Mouse (Mus musculus) adrenal gland, adult 2 months (tissue): ENCODE data around the gene Ugt1a8. TPM values are rescaled to one million over a fixed set of nuclear protein-coding genes. Genes with fewer than 3 reads are reported as not detected.
"Not testable (repeated sequence)": the region's sequence is repeated elsewhere in the genome, so short reads cannot be mapped to it uniquely, and the experiment has no call there.

Source experiments
- DNase-seq: peaks from one replicate; pipeline ENCODE4 v3.0.0; 2021
- polyA plus RNA-seq: library from polyadenylated mRNA; depleted of rRNA; stranded (reverse); fragments of >200 nt; gene quantifications from 2 replicates; pipeline ENCODE4 v1.2.3, GENCODE M21; 2012
- total RNA-seq, 2 experiments: library from RNA; stranded (reverse); gene quantifications; 2 replicates each; pipeline ENCODE4 v1.2.3; 2021

Gene Ugt1a8
- total and polyA plus RNA-seq, 3 experiments: not detected

GRCm38 (mm10) chr1:88109027-88109557 lies 21.5 kb downstream of the Ugt1a8 start:
- not testable (repeated sequence) for DNase-seq

- not testable (repeated sequence) for DNase-seq
These were observed 22.0 kb downstream of the Ugt1a8 start for GRCm38 (mm10) chr1:88109604-88110003.

DNA sequence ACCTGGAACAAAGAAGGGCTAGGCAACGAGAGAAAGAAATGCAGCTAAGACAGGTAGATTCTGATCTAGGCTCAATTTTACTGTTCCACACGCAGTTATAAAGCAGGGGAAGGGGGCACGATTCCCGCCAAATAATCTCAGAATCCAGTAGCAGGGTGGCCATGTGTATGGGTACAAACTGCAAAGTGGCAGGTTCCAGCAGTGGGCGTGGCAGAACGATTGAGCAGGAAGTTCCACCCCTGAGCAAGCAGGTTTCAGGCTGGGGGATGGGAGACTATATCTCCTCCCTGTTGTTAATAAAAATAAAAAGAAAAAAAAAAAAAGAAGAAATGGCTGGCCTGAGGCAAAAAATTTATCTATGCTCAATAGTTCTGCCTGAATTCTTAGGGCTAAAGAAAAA lies 25.2 kb downstream of the Ugt1a8 start:
- not testable (repeated sequence) for DNase-seq

GRCm38 (mm10) chr1:88120550-88120949 lies 32.9 kb downstream of the Ugt1a8 start:
- DNase-seq: not testable (repeated sequence)

GRCm38 (mm10) chr1:88121521-88121920 lies 33.9 kb downstream of the Ugt1a8 start:
- not testable (repeated sequence) for DNase-seq

- DNase-seq: not testable (repeated sequence)
These were observed 38.3 kb downstream of the Ugt1a8 start for GRCm38 (mm10) chr1:88125827-88126360.

GRCm38 (mm10) chr1:88129091-88129490 lies 41.5 kb downstream of the Ugt1a8 start:
- DNase-seq: peak; percentile 72

DNA sequence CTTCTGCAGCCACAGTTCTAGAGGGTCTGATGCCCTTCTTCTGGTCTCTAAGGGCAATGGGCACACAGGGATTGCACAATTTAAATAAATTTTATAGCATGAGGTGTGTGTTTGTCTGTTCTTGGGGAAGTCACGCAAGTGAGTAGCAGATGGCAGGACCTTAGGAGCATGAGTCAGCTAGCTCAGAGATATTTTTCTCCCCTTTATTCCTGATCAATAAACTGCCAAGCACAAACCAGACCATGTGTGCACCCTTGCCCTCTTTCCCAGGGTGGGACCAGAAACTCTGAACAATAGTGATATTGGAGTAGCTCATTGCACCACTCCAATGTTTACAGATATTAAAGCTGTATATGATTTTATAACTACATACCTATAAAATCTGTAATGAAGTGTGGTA lies 42.6 kb downstream of the Ugt1a8 start:
- not testable (repeated sequence) for DNase-seq

DNA sequence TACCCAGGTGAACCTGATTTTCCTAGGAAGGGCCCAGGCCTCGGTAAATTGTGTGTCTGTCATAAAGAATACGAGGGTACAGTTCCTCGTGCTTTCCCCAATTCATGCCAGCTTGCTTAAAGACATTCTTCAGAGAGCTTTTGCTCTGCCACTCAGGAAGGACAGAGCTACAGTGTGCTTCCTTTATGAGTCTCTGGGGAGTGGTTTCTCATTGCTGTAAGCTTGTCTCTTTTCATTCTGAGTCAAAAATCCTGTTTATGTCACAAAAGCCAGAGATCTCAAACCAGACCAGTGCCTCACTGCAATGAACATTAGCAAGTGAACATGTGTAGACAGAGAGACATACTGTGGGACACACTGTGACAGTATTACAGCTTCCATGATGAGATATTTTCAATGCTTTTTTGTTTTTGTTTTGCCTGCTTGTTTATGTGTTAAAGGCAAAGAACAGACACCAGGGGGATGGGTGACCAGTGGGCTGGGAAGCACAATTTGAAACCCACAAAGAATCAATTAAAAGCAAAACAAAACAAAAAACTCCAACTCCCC lies 46.4 kb downstream of the Ugt1a8 start:
- DNase-seq: no peak

GRCm38 (mm10) chr1:88134457-88135011 lies 46.9 kb downstream of the Ugt1a8 start, which contains the start of gene Ugt1a6a:
Gene Ugt1a6a, plus strand, starts transcription at chr1:88134809.
- DNase-seq: peak; percentile 66

GRCm38 (mm10) chr1:88135229-88135904 lies 47.8 kb downstream of the Ugt1a8 start:
- DNase-seq: peak; percentile 26

GRCm38 (mm10) chr1:88136646-88137045 lies 49.0 kb downstream of the Ugt1a8 start:
- no peak for DNase-seq

GRCm38 (mm10) chr1:88137264-88137663 lies 49.7 kb downstream of the Ugt1a8 start:
- DNase-seq: no peak

DNA sequence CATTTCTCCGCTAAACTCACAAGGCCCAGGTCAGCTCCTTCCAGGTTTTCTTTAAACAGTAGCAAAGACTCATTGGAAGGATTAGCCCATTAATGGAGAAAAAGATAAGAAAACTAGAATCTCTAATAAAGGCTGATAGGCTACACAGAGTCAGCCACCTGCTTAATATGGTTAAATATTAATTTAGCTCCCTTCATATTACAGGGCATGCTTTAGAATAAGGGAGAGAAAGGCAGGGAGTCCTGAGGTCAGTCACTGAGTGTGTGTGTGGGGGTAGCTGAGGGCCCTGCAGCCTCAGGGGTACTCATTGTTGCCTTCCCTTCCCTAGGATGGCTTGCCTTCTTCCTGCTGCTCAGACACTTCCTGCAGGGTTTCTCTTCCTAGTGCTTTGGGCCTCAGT lies 50.5 kb downstream of the Ugt1a8 start:
- no peak for DNase-seq

DNA sequence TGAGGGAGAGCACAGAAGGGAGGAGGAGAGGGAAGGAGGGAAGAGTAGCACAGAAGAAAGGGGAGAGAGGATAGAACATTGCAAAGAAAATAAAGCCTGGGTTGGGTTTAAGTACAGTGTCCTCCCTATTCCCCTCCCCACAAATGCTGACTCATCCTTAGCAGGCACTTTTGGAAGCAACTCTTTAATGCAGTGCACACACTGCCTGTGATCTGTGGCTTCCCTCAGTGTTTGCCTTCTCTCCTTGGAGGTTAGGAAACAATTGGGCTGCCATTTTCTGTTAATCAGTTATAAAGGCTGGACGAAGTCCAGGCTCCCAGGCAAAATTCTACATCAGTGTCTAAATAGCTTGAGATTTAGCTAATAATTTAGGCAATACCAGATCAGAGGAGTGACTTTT lies 52.9 kb downstream of the Ugt1a8 start:
- not testable (repeated sequence) for DNase-seq

DNA sequence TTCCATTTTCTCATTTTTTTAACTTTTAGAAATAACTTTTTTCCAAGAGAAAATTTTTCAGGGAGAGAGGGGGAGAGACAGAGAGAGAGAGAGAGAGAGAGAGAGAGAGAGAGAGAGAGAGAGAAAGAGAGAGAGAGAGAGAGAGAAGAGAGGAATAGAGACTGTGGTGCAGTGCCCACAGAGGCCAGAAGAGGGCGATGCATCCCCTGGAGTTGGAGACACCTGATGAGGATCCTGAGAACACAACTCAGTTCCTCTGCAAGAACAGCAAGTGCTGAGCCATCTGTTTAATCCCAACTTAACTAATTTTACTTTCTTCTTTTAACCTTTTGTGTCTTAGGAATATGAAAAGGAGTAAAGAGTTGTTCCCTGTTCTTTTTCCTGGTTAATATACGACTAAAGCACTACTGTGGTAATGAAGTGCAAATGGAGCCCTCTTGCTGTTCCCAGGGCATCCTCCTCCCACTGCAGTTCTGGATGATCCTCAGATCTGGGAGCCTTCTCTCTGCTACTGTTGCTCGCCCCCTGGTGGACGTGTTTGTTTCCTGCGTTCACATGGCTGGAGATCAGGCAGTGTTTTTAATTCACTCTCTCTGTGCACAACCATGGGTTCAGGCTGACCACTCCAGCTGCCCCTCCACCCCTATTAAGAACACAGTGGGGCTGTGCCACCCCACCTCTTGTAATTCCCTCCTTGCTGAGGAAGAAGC lies 56.5 kb downstream of the Ugt1a8 start:
- DNase-seq: peak; percentile 29

DNA sequence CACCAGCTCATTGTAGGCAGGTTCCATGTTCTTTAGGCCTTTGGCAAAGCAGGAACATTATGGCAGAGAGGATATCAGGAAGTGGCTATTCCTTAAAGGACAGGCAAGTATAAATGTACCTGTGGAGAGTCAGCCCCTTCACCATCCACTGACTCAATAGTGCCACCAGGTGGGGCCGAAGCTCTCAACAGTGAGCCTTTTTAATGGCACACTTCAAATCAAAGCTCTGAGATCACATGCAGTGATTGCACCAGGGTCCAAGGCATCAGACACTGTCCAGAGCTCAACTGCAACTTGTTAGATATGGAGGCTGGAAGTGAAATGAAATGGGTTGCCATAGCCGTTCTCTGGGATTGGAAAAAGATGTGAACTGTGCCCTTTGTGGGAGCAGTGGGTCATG lies 57.7 kb downstream of the Ugt1a8 start:
- DNase-seq: peak; percentile 28

DNA sequence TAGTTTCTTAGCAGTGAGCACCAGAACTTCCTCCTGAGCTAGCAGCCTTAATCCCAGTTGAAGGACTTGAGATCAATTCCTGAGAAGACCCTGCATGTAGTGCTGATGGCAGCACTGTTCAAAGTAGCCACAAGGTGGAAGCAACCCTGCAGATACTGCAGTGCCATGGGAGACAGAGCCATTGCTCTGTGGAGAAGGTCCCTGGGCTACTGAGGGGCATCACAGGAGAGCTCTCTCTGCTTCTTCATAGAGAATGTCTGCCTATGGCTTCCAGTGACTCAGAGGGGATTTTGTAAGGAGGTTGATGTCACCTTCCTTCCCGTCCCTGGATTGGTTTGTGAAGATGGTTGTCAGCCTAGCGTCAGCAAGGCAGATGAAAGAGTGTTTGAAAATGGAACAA lies 62.5 kb downstream of the Ugt1a8 start:
- DNase-seq: not testable (repeated sequence)

- DNase-seq: no peak
These were observed 70.8 kb downstream of the Ugt1a8 start for GRCm38 (mm10) chr1:88158430-88158829.

DNA sequence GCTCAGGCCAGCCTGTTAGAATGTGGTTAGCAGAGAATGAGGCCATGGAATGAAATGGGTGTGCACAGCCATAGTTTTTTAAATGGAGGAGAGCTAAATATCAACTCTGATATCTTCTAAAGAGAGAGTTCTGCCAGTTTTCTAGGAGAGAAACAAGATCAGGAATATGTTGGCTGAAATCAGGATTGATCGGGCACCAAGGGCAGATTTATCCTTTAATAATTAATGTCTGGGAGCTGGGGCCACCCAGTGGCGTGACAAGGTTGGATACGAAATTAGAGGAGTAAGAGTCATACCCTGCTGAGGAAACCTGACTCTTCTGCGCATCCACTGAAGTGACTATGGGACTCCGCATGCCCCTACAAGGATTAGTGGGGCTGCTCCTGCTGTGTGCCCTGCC lies 78.1 kb downstream of the Ugt1a8 start, which contains the start of gene Ugt1a5:
Gene Ugt1a5 (plus strand): TSS at position 302 of the 400 bp plus-strand sequence.
- DNase-seq: no peak

DNA sequence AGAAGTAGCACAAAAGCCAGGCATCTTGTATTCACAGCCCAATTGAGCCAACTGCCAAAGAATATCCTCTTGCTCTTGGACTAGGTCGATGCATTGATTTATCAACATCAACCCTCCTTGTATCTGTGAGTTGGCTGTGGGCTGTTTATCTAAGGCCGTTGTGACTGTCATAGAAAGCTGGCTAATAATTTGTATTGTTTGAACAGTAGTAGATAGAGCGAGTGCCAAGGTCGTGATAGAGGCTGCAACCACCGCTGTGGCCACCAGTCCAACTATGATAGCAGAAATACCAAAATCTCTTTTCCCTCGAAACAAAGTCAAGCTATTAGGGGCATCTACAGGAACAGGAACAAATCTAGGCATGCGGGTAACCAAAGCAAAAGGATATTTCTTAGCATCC lies 84.6 kb downstream of the Ugt1a8 start:
- not testable (repeated sequence) for DNase-seq

GRCm38 (mm10) chr1:88179657-88180056 lies 92.0 kb downstream of the Ugt1a8 start:
- DNase-seq: no peak
